Mouse (Mus musculus) neural tube, embryonic 14.5 days (tissue): ENCODE results near the gene Dnaja3. TPM values are rescaled to one million over a fixed set of nuclear protein-coding genes. Genes with fewer than 3 reads are reported as not detected.

Source experiments
- ATAC-seq: fragments of 200-750 bp; cut with Nextera tagmentation; 2 replicates; pipeline ENCODE4 v1.8.0; 2017; ENCODE audit warnings: low read depth, mild to moderate bottlenecking, moderate TSS enrichment, moderate library complexity
- H3K27ac ChIP-seq: fragments of 300-500 bp; sonication (generic); 2 replicates; pipeline ENCODE4 v1.5.1; 2014; ENCODE audit warnings: low read depth, mild to moderate bottlenecking, control low read depth, low read length, moderate library complexity, mixed read lengths
- H3K27me3 ChIP-seq: fragments of 300-500 bp; sonication (generic); 2 replicates; pipeline ENCODE4 v1.6.1; 2014; ENCODE audit warnings: low read length; ENCODE audit not compliant: control insufficient read depth, insufficient read depth
- H3K36me3 ChIP-seq: fragments of 300-500 bp; sonication (generic); 2 replicates; pipeline ENCODE4 v1.6.1; 2014; ENCODE audit warnings: low read length, mixed read lengths; ENCODE audit not compliant: control insufficient read depth, insufficient read depth
- H3K4me1 ChIP-seq: fragments of 300-500 bp; sonication (generic); 2 replicates; pipeline ENCODE4 v1.6.1; 2014; ENCODE audit warnings: low read length; ENCODE audit not compliant: control insufficient read depth, insufficient read depth
- H3K4me2 ChIP-seq: fragments of 300-500 bp; sonication (generic); 2 replicates; pipeline ENCODE4 v1.6.1; 2014; ENCODE audit warnings: mild to moderate bottlenecking, low read depth, low read length, control low read depth
- H3K4me3 ChIP-seq: fragments of 300-500 bp; sonication (generic); 2 replicates; pipeline ENCODE4 v1.5.1; 2014; ENCODE audit warnings: low read depth, low read length, control low read depth, mixed read lengths
- H3K9ac ChIP-seq: fragments of 300-500 bp; sonication (generic); replicated peaks from 2 replicates; pipeline ENCODE4 v1.6.1; 2014; ENCODE audit warnings: low read depth, mild to moderate bottlenecking, control low read depth, low read length, mixed read lengths
- H3K9me3 ChIP-seq: fragments of 300-500 bp; sonication (generic); 2 replicates; pipeline ENCODE4 v1.6.1; 2016; ENCODE audit warnings: low read length; ENCODE audit not compliant: control insufficient read depth
- WGBS: fragments of 180-500 bp; shearing (Covaris S2); extraction: QIAGEN DNeasy Blood & Tissue Kit; methylation state at CpG from one replicate; pipeline ENCODE4 v1.1.7; 2014; 5-methylcytosine and 5-hydroxymethylcytosine counted together
- polyA plus RNA-seq: library from polyadenylated mRNA; unstranded; fragments of >200 nt; fragmentation: Nextera tagmentation; extraction: Ambion mirVana; gene quantifications from 2 replicates; pipeline ENCODE4 v1.2.1, GENCODE M21; 2014

The Dnaja3 gene
- polyA plus RNA-seq, 1 experiment from 2014 or later: 55.0 TPM

DNA sequence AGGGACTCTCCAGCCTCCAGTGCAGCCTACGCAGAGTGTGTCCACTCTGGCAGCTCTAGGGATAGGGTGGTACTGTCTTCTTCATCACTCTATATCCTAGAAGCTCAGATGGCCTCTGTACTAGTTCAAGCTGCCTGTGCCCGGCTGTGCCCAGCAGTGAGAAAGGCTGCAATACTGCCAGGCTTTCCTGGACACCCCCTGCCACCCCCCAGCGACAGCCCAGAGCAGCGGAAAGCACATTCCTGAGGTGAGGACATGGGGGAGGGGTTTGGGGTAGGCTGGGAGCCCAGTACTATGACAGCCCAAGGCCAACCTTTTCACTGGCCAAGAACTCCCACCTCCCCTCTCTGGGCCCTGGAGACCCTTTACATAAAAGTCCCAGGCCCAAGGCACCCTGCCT lies 4.0 kb upstream of the Dnaja3 start:
- ATAC-seq: no peak
- 72% methylated on average over 4 of the region's 4 CpGs for WGBS
- H3K36me3 ChIP-seq: peaks cover 6% of the 10 kb centered on the region; the same call in 1 of the 2 replicates

DNA sequence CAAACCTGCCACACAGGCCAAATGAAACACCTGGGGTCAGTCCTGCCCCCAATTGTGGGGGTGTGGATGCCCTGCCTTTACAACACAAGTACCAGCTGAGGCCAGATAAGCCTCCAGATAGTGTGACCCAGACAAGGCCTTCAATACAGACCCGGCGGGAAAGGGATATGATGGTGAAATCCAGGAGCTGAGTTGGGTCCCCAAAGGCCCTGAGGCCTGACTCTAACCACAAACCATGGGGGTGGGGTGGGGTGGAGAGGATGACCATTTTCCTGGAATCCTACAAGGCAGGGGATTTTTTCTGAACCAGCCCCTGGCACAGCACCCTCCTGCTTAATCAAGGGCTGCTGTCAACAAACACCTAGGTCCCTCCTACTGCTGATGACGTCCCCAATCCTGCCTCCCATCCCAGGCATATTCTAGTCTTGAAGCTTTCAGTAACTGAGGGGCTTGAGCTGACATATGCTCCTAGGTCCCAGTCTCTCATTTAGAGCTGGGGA lies 848 bp upstream of the Dnaja3 start:
- H3K4me3 ChIP-seq: no peak overlapping the region
- no peaks in the 10 kb centered on the region for H3K36me3 ChIP-seq
- ATAC-seq: no peak
- no peak overlapping the region for H3K4me2 ChIP-seq
- no peak overlapping the region for H3K9ac ChIP-seq
- no peak overlapping the region for H3K27ac ChIP-seq
- WGBS: 90% methylated on average over 3 of the region's 3 CpGs
- H3K27me3 ChIP-seq: no peaks in the 10 kb centered on the region
- H3K4me1 ChIP-seq: peaks cover 15% of the 10 kb centered on the region
- H3K9me3 ChIP-seq: no peaks in the 10 kb centered on the region

More for the DNA sequence above, 4.0 kb upstream of the Dnaja3 start:
- Histone ChIP-seq H3K27ac (no peak overlapping the region), H3K9ac (no peak overlapping the region), H3K27me3 (no peaks in the 10 kb centered on the region), H3K4me2 (no peak overlapping the region), H3K4me3 (no peak overlapping the region), H3K4me1 (peaks cover 2% of the 10 kb centered on the region), H3K9me3 (no peaks in the 10 kb centered on the region)

DNA sequence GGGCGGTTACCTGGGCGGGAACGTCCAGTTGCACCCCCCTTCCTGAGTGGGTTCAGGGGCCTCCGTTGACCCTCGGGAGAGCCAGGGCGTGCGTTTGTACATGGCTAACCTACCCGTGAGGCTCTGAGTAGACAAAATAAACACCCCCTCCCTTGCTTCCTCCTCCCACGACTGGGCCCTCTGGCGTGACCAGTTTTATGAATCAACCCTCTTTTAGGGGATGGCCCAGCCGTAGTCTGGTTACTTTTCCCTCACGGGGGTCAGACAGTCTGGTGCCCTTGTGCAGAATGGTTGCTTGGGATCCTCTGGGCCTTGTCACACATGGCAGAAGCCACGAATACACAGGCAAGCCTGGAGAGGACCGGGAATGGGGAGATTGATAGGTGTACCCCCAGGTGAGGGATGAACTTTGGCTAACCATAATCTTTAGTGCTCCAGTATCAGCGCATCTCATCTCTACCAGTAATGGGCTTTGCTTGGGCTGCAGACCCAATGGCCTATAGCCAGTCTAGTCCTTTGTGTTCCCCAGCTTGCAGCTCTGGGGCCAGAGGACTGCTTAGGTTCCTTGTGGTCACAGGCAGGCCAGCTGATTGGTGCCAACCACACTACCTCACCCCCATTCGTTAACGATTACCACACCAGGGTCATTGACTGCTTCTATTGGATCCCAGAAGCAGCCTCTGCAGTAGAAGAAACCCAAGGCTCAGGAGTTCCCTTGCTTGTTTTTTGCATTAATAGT lies 647 bp downstream of the Dnaja3 start:
- Histone ChIP-seq H3K27me3 (no peaks in the 10 kb centered on the region), H3K27ac (peak overlapping the region; percentile 60), H3K9ac (peak overlapping the region; percentile 59), H3K4me3 (peak overlapping the region; percentile 46), H3K9me3 (no peaks in the 10 kb centered on the region), H3K36me3 (no peaks in the 10 kb centered on the region), H3K4me2 (peak overlapping the region; percentile 65), H3K4me1 (peaks cover 19% of the 10 kb centered on the region)
- WGBS: 7% methylated on average over 17 of the region's 17 CpGs
- ATAC-seq: peak; percentile 13

DNA sequence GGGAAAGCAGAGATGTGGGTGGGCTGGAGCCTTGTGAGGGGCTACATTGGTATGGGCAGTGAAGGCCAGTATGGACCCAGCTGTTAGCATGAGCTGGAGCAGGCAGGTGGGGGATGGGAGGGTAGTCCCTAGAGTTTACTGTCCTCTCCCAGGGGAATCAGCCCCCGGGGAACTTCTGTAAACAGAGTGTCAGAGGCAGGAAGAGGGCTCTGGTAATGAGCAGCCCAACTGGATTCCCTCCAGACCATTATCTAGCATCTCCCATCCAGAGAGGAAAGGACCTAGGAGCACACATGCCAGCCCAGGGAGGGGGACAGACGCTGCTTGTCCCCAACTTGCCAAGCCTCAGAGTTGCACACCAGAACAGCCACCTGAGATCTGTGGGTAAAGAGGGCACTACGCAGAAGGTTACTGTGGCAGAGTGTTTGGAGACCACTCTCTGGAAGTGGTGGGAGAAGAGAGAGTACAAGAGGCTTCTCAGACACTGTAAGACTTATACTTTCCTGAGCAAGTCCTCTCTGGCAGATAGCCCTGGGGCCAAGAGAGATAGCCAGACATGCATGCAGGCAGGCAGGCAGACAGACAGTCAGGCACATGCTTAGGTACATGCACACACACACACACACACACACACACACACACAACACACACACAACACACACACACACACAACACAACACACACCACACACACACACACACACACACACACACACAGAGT lies 1.5 kb downstream of the Dnaja3 start:
- no peak for ATAC-seq
- H3K4me3 ChIP-seq: peak overlapping the region; percentile 46; the same call in 1 of the 2 replicates
- peaks cover 19% of the 10 kb centered on the region for H3K4me1 ChIP-seq
- no peaks in the 10 kb centered on the region for H3K36me3 ChIP-seq
- WGBS: 42% methylated on average over 3 of the region's 3 CpGs
- peak overlapping the region; percentile 65 for H3K4me2 ChIP-seq
- no peak overlapping the region for H3K27ac ChIP-seq
- no peaks in the 10 kb centered on the region for H3K27me3 ChIP-seq
- H3K9me3 ChIP-seq: no peaks in the 10 kb centered on the region
- no peak overlapping the region for H3K9ac ChIP-seq

DNA sequence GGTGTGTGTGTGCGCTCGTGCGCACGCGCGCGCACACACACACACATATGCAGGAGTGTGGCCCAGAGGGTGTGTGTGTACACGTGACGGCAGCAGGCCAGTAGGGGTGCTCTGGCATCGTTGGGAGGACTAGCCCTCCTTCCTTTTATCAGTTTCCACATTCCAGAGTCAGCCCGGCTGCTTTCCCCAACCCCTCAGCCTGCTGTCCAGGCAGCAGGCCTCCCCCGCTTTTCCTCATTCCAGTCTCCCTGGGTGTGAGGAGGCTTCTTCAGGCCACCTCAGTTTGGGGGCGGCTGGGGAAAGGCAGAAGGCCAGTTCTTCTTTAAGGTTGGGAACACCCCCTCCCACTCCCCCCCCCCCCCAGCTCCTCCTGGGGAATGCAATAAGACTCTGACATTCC lies 2.4 kb downstream of the Dnaja3 start:
- H3K27ac ChIP-seq: no peak overlapping the region
- H3K27me3 ChIP-seq: no peaks in the 10 kb centered on the region
- no peaks in the 10 kb centered on the region for H3K9me3 ChIP-seq
- no peaks in the 10 kb centered on the region for H3K36me3 ChIP-seq
- H3K4me3 ChIP-seq: no peak overlapping the region
- WGBS: 41% methylated on average over 13 of the region's 13 CpGs
- no peak overlapping the region for H3K9ac ChIP-seq
- peaks cover 19% of the 10 kb centered on the region for H3K4me1 ChIP-seq
- 0 out of 2 replicates have a peak, but pooled peaks have one; percentile 6 for ATAC-seq
- peak overlapping the region; percentile 18; the same call in 1 of the 2 replicates for H3K4me2 ChIP-seq

DNA sequence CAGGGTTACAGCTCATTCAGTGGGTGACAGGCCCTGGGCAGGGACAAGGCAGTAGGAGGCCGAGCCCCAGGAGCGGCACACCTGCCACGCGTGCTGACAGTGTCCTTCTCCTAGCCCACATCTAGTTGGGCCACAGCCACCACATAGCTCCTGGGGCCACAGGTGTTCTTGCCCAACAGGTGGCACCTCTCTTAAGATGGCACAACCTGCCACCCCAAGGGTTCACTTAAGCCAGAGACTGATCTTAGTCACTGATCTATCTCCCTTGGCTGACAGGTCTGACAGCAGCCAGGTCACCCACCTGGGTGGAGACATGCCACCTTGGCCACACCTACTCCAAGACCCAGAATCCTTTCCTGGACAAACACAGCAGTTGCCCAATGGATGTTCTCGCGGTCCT lies 3.1 kb downstream of the Dnaja3 start:
- Histone ChIP-seq H3K4me1 (peaks cover 19% of the 10 kb centered on the region), H3K27ac (no peak overlapping the region), H3K27me3 (no peaks in the 10 kb centered on the region), H3K4me2 (no peak overlapping the region; the same call in 1 of the 2 replicates), H3K9ac (no peak overlapping the region), H3K4me3 (no peak overlapping the region), H3K9me3 (no peaks in the 10 kb centered on the region), H3K36me3 (no peaks in the 10 kb centered on the region)
- ATAC-seq: no peak
- 94% methylated on average over 5 of the region's 6 CpGs for WGBS

DNA sequence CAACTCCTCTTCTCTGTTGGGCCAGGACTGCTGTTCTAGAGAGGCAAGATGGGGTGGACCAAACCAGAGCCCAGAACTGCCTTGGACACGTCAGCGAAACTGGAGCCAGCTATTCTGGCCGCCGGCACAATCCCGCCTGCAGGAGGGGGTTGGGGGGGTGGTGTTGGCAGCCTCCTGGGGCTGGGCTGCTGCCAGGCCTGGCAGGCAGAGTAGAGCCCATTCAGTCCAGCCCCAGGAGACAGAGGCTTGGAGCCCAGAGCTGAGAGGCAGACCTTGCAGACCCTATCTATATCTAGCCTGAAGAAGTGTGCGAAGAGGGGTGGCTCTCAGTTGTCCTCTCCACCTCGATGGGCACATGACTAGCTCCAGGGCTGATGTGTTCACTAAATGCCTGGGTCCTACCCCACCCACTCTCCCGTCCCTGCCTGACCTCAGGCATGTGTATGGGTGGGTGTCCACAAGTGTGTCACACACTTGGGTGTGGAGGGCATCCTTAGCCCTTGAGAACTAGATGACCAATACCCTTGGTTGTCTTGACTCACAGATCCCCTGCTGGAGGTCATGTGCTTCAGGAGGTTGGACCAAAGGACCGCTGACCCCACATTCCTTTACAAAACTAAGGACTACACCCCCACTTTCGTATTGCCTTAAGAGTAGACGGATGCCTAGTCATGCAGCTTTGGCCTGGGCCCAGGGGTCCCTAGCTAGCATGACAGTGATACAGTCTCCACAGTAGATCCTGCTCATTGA lies 4.1 kb downstream of the Dnaja3 start:
- H3K4me1 ChIP-seq: peaks cover 19% of the 10 kb centered on the region
- no peaks in the 10 kb centered on the region for H3K27me3 ChIP-seq
- H3K36me3 ChIP-seq: 0 out of 2 replicates have a peak, but pooled peaks cover 4% of the 10 kb centered on the region
- no peak overlapping the region for H3K4me2 ChIP-seq
- H3K4me3 ChIP-seq: no peak overlapping the region
- WGBS: 73% methylated on average over 11 of the region's 11 CpGs
- H3K9me3 ChIP-seq: no peaks in the 10 kb centered on the region
- H3K27ac ChIP-seq: no peak overlapping the region
- peak; percentile 36; the same call in 1 of the 2 replicates for ATAC-seq
- H3K9ac ChIP-seq: no peak overlapping the region

DNA sequence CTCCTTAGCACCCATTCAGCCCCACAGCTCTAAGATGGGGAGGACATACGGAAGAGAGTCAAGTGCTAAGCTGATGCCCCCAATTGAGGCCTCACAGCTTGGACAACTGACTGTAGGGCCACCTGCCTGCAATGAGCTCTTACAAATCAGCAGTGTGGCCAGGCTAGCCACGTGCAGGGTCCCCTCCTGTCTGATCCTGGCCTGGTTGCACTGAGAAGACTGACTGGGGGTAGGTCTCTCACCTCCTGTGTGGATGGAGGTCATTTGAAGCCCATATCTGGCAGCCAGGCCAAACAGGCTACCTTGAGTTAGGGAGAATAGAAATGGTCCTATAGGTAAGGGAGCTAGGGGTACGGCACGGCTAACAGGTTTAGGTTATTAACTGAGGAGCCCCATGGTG lies 6.1 kb downstream of the Dnaja3 start:
- Histone ChIP-seq H3K27ac (no peak overlapping the region), H3K9me3 (no peaks in the 10 kb centered on the region), H3K36me3 (peaks cover 15% of the 10 kb centered on the region; the same call in 1 of the 2 replicates), H3K9ac (no peak overlapping the region), H3K27me3 (no peaks in the 10 kb centered on the region), H3K4me3 (no peak overlapping the region), H3K4me2 (no peak overlapping the region), H3K4me1 (peaks cover 16% of the 10 kb centered on the region)
- no peak for ATAC-seq
- WGBS: 77% methylated on average over 4 of the region's 4 CpGs
